Mouse (Mus musculus): ENCODE results near the gene Tbk1. TPM values are rescaled to one million over a fixed set of nuclear protein-coding genes. Genes with fewer than 3 reads are reported as not detected.

The Tbk1 gene
- total RNA-seq, 2 experiments from 2014 or later: 67.7 to 69.1 TPM

GRCm38 (mm10) chr10:121505929-121506328, 80.7 kb downstream of the Tbk1 start:
- ATAC-seq (replicated peaks; ENCODE audit: poor library complexity, severe bottlenecking): no peak

GRCm38 (mm10) chr10:121504973-121505911, 81.3 kb downstream of the Tbk1 start:
- ATAC-seq (replicated peaks; ENCODE audit: poor library complexity, severe bottlenecking): peak; percentile 73

- ATAC-seq (replicated peaks; ENCODE audit: poor library complexity, severe bottlenecking): peak; percentile 45
These were observed 85.4 kb downstream of the Tbk1 start for GRCm38 (mm10) chr10:121501160-121501559.

- ATAC-seq (replicated peaks; ENCODE audit: poor library complexity, severe bottlenecking): no peak
These were observed 86.6 kb downstream of the Tbk1 start for GRCm38 (mm10) chr10:121500034-121500433.

DNA sequence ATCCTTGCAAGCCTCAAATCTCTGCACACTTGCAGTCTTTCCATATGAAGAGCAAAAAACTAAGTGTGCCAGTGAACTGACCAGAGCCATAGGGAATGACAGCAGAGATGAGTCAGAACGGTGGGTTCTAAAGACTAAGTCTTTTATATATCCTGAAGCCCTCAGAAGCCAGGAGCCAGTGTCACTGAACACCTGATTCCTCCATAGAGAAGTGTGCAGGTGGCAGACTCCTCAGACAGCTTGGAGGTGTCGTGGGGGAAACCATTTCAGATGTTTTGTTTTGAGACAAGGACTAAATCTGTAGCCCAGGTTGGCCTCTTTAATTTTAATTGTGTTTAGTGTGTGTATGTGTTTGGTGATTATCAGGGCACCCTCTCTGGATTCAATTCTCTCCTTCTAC, 87.5 kb downstream of the Tbk1 start:
- no peak for ATAC-seq (replicated peaks; ENCODE audit: poor library complexity, severe bottlenecking)

GRCm38 (mm10) chr10:121498481-121498904, 88.1 kb downstream of the Tbk1 start:
- ATAC-seq (replicated peaks; ENCODE audit: poor library complexity, severe bottlenecking): peak; percentile 46

DNA sequence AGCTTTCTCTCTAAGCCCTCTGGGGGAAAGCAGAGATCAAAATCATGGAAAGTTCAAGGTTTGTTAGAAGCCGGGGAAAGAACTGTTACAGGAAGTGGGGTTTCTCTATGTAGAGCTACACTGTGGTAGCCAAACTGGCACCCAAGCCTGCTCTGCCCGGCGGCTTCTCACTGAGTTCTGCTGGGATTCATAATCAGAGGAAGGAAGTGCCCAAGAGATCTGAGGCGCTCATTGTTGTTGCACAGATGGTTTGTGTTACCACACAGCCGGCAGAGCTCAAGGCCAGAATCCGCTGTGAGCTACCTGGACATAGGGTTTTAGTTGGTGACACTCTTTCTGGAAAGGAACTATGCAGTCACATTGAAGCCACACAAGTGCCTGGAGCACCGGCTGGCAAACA, 88.6 kb downstream of the Tbk1 start:
- ATAC-seq (replicated peaks; ENCODE audit: poor library complexity, severe bottlenecking): peak; percentile 45

GRCm38 (mm10) chr10:121496616-121497015, 90.0 kb downstream of the Tbk1 start:
- peak; percentile 54 for ATAC-seq (replicated peaks; ENCODE audit: poor library complexity, severe bottlenecking)

Other genes starting within 250 kb of the Tbk1 start
- not detected in 2 replicates for gene Tbc1d30, start 235.5 kb downstream of the Tbk1 start, total RNA-seq (2014; fragmentation: Nextera tagmentation)
- gene Tbc1d30, start 235.5 kb downstream of the Tbk1 start, total RNA-seq (2017): 2.6 and 7.3 TPM in 2 replicates
- 13.6 and 15.6 TPM in 2 replicates for gene Gns, start 221.7 kb downstream of the Tbk1 start, total RNA-seq (2014; fragmentation: Nextera tagmentation)
- 7.1 and 9.4 TPM in 2 replicates for gene Gns, start 221.7 kb downstream of the Tbk1 start, total RNA-seq (2017)
- 22.4 and 30.6 TPM in 2 replicates for gene Rassf3, start 110.4 kb downstream of the Tbk1 start, total RNA-seq (2014; fragmentation: Nextera tagmentation)
- 21.0 and 22.5 TPM in 2 replicates for gene Rassf3, start 110.4 kb downstream of the Tbk1 start, total RNA-seq (2017)
- 69.6 and 73.3 TPM in 2 replicates for gene Xpot, start 39.5 kb upstream of the Tbk1 start, total RNA-seq (2014; fragmentation: Nextera tagmentation)
- 93.8 and 105 TPM in 2 replicates for gene Xpot, start 39.5 kb upstream of the Tbk1 start, total RNA-seq (2017)
- not detected in 2 replicates for gene D930020B18Rik, start 54.8 kb upstream of the Tbk1 start, total RNA-seq (2014; fragmentation: Nextera tagmentation)
- 2.5 TPM in 1 of 2 replicates, not detected in the other for gene D930020B18Rik, start 54.8 kb upstream of the Tbk1 start, total RNA-seq (2017)
- gene BC048403, start 153.2 kb upstream of the Tbk1 start, total RNA-seq (2014; fragmentation: Nextera tagmentation): 10.4 and 12.0 TPM in 2 replicates
- 2.8 and 4.8 TPM in 2 replicates for gene BC048403, start 153.2 kb upstream of the Tbk1 start, total RNA-seq (2017)